Mouse (Mus musculus) small intestine, adult 2 months (tissue): ENCODE results near the gene C730034F03Rik.
A peak's percentile ranks its signal among the peaks of the same experiment; 100 is the strongest.

ENCODE experiments used
- CTCF ChIP-seq: fragments of 200-500 bp; IDR thresholded peaks from 2 replicates; pipeline ENCODE4 v1.5.1; 2012; ENCODE audit warnings: low read depth, mild to moderate bottlenecking, control low read depth, inconsistent platforms, low read length, moderate library complexity, mixed read lengths; ENCODE audit not compliant: insufficient replicate concordance, insufficient read length; ENCODE audit errors: extremely low read depth
- POLR2A ChIP-seq: fragments of 200-500 bp; IDR thresholded peaks from 2 replicates; pipeline ENCODE4 v1.6.1; 2012; ENCODE audit warnings: low read depth, mild to moderate bottlenecking, control low read depth, inconsistent platforms, low read length, moderate library complexity

DNA sequence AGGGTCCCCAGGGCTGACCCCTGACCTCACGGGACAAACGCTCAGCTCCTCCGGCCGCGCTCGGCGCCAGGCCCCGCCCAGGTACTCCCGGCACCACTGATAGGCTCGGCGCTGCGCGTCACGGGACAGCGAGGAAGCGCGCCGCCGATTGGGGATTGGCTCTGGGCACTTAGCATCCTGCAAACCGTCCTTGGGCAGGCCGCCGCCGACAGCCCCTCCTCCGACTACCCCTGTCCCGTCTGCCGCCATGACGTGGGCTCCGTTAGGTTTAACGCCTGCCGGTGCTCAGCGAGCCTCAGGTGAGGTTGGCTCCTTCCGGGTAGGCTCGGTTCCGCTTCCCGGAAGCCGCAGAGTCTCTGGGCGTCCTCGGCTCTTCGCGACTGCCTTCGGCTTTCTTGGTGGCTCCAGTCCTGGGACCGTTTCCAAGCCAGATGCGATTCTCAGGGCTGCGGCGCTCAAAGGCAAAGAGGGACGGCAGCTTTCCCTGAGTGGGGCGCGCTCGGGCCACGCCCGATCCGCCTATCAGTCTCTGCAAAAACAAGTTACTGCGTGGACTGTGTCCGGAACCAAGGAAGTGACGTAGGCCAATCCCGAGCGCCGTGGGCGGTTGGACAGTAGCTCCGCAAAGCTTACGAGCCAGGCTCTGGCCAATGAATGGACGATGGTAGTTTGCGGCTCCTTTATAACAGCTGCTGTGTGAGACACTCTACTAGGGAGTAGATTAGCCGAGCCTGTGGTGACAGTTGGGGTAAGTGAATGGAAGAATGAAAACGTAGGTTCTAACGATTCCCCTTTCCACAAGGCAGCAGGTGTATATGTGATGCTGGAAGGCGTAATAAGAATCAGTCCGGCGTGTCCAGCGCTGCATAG lies at the start of gene C730034F03Rik, which contains the start of the genes Gm44502 and Chkb:
- TF ChIP-seq POLR2A (peak; percentile 75), CTCF (no peak)
